Mouse (Mus musculus) bone marrow, adult 2 months (tissue): ENCODE data around the gene Prrc2a. TPM values are rescaled to one million over a fixed set of nuclear protein-coding genes. Genes with fewer than 3 reads are reported as not detected.

Source experiments
- H3K27ac ChIP-seq: fragments of 200-500 bp; 2 replicates; pipeline ENCODE4 v1.5.1; 2012; ENCODE audit warnings: low read depth, mild to moderate bottlenecking, control low read depth, inconsistent platforms, low read length; ENCODE audit not compliant: control insufficient read depth, poor library complexity, insufficient read depth
- H3K4me1 ChIP-seq: fragments of 200-500 bp; 2 replicates; pipeline ENCODE4 v1.6.1; 2011; ENCODE audit warnings: low read length; ENCODE audit not compliant: control insufficient read depth, insufficient read depth
- H3K4me3 ChIP-seq: fragments of 200-500 bp; replicated peaks from 2 replicates; pipeline ENCODE3; 2011; ENCODE audit warnings: mild to moderate bottlenecking, low read depth, low read length, control low read depth; ENCODE audit not compliant: control insufficient read depth
- CTCF ChIP-seq: fragments of 200-500 bp; IDR thresholded peaks from 2 replicates; pipeline ENCODE4 v1.5.1; 2011; ENCODE audit warnings: low read length, control low read depth; ENCODE audit not compliant: control insufficient read depth, insufficient read depth
- POLR2A ChIP-seq: fragments of 200-500 bp; IDR thresholded peaks from 2 replicates; pipeline ENCODE4 v1.6.1; 2011; ENCODE audit warnings: low read depth, mild to moderate bottlenecking, control low read depth, low read length, borderline replicate concordance; ENCODE audit not compliant: control insufficient read depth
- WGBS: fragments of 180-500 bp; shearing (Covaris S2); methylation state at CpG from one replicate; pipeline ENCODE4 v1.1.7; 2018; 5-methylcytosine and 5-hydroxymethylcytosine counted together
- polyA plus RNA-seq: library from polyadenylated mRNA; stranded (reverse); fragments of >200 nt; gene quantifications from 2 replicates; pipeline ENCODE4 v1.2.4, GENCODE M21; 2011; ENCODE audit warnings: low replicate concordance; ENCODE audit not compliant: missing spikeins, insufficient read depth, insufficient read length

The Prrc2a gene
- polyA plus RNA-seq, 1 experiment, result 208 TPM

DNA sequence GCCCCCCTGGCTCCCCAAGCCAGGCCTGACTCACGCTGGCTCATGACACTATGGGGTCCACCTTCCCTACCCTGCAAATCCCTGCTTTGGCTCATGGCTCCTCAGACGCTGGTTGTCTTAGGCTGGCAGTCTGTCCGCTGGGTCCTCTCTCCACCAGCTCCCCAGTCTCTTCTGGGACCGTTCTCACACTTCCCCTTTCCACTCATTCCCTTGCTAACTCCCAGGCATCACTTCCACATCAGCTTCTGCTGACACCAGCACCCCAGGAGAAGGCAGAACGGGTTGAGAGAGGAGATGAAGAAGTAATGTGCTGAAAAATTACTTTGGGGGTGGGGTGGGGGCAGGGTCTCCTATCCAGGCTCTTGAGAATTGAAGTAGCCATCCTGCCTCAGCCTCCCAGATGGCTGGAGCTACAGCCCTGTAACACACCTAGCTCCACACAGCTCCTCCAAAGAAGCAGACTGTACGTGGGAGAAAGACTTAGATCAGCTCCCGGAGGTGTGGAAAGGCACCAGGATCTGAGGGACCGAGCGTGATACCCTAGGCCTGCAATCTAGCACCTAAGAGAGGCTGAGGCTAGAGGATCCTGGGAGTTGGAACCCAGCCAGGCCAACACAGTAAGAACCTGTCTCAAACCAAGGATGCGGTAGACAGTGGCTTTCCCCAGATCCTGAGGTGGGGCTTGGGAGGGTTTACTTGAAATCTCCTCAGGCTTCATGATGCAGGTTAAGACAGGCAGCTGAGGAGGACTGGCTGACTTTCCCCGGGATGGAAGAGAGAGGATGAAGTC is 7.9 kb upstream of the Prrc2a start:
- 47% methylated on average over 11 of the region's 11 CpGs for WGBS
- Histone ChIP-seq H3K4me3 (no peak overlapping the region), H3K27ac (peak overlapping the region; percentile 72), H3K4me1 (peaks cover 4% of the 10 kb centered on the region)
- TF ChIP-seq CTCF (no peak), POLR2A (no peak)

DNA sequence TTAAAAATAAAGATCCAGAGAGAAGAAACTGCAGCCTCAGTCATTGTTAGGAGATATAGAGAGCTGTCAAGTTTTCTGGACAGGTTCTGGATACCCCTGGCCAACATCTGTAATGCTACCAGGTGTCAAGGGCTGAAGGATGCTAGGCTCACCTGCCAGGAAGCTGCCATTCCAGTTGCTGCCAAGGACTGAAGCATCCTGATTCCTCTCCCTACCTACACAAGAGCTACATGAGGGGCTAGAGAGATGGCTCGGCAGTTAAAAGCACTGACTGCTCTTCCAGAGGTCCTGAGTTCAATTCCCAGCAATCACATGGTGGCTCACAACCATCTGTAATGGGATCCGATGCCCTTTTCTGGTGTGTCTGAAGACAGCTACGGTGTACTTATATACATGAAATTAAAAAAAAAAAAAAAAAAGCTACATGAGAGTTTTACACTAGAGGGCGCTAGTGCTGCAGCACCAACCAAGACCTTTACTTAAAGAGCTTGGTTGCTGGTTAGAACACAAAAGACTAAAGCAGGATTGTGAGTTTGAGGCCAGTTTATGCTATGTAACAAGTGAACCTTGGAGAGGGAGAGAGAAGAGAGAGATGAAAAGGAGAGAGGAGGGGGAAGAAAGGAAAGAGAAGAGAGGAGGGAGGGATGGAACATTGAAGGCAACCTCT is 4.0 kb upstream of the Prrc2a start:
- TF ChIP-seq CTCF (no peak), POLR2A (no peak)
- Histone ChIP-seq H3K4me1 (peaks cover 5% of the 10 kb centered on the region), H3K4me3 (no peak overlapping the region), H3K27ac (no peak overlapping the region)
- WGBS, result 15% methylated on average over 4 of the region's 4 CpGs

GRCm38 (mm10) chr17:35167794-35168193 is 3.1 kb upstream of the Prrc2a start:
- peaks cover 5% of the 10 kb centered on the region for H3K4me1 ChIP-seq
- TF ChIP-seq CTCF (no peak), POLR2A (no peak)
- WGBS, result 73% methylated on average over 7 of the region's 7 CpGs
- no peak overlapping the region for H3K4me3 ChIP-seq
- H3K27ac ChIP-seq, result no peak overlapping the region

DNA sequence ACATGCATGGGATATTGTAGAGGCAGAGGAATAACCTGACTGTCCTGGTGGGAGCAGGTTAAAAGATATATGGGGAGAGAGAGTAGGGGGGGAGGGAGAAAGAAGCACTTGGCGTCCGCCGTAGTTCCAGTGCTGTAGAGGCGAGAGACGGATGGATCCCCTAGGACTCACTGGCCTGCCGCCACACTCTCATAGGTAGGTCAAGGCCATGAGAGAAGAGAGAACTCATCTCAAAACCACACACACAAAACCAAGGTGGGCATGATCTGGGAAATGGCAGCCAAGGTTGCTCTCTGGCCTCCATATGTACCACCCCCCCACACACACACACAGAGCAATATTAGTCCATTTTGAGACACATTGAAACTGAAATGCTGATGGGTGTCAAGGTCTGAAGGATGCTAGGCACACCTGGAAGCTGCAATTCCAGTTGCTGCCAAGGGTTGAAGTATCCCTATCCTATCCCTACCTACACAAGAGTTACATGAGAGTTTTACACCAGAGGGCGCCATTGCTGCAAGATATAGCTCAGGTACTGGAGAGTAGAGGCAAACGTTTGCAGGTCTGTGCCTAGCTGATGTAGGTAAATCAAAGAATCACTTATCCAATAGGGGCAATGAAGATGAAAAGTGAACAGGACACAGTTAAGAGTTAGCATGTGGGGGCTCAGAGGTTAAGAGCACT is 1.8 kb upstream of the Prrc2a start:
- TF ChIP-seq CTCF (peak; percentile 43; the same call in 1 of the 2 replicates), POLR2A (no peak)
- Histone ChIP-seq H3K4me1 (peaks cover 4% of the 10 kb centered on the region; the same call in 1 of the 2 replicates), H3K27ac (no peak overlapping the region), H3K4me3 (no peak overlapping the region)
- WGBS, result 70% methylated on average over 8 of the region's 8 CpGs

DNA sequence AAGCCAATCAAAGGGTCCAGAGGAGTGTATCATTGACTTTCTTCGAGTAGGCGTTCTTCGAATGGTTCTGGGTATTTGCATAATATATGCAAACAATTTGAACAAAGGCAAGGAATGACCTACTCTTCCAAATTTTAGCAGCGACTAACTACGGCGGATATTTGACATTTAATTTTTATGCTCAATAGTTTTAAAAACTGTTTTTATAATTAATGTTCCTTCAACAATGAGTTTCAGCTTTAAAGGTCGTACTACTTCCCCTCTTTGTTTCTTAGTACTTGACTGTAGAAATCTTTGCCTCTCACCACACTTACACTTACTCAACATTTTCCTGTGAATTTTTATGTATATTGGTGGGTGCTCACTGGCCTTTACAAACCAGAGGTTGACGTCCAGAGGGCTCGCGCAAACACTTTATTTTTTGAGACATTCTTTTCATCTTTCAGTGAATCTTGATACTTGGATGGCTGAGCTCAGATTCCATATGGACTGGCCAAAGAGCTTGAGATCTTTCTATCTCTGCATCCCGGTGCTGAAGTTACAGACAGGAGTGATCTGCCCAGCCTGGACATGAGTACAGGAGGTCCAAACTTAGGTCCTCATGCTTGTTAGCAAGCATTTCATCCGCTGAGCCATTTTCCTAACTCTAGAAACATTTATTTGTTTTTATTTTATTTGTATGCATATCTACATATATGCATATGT is 906 bp upstream of the Prrc2a start:
- Histone ChIP-seq H3K4me3 (peak overlapping the region; percentile 81), H3K27ac (peak overlapping the region; percentile 96), H3K4me1 (peaks cover 4% of the 10 kb centered on the region; the same call in 1 of the 2 replicates)
- 21% methylated on average over 12 of the region's 12 CpGs for WGBS
- no peak for TF ChIP-seq CTCF
- no peak for TF ChIP-seq POLR2A

DNA sequence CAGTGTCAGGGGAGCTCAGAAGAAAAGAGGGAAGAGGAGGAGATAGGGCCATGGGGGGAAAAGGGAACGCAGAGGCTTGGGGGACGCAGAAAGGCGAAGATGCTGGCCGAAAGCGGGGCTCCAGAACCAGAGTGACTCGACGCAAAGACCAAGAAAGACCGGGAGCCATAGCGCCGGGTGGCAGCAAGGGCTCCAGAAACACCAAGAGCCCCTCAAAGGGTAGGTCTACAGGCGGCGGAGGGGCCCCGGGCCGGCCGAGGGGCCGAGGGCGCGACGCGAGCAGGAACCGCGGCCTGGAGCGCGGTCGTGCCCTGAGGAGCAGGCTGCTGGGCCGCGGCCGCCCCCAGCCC is 504 bp downstream of the Prrc2a start:
- under 1% methylated on average over 28 of the region's 28 CpGs for WGBS
- Histone ChIP-seq H3K4me1 (peaks cover 4% of the 10 kb centered on the region; the same call in 1 of the 2 replicates), H3K27ac (peak overlapping the region; percentile 95), H3K4me3 (peak overlapping the region; percentile 73)
- TF ChIP-seq POLR2A (no peak), CTCF (no peak)

DNA sequence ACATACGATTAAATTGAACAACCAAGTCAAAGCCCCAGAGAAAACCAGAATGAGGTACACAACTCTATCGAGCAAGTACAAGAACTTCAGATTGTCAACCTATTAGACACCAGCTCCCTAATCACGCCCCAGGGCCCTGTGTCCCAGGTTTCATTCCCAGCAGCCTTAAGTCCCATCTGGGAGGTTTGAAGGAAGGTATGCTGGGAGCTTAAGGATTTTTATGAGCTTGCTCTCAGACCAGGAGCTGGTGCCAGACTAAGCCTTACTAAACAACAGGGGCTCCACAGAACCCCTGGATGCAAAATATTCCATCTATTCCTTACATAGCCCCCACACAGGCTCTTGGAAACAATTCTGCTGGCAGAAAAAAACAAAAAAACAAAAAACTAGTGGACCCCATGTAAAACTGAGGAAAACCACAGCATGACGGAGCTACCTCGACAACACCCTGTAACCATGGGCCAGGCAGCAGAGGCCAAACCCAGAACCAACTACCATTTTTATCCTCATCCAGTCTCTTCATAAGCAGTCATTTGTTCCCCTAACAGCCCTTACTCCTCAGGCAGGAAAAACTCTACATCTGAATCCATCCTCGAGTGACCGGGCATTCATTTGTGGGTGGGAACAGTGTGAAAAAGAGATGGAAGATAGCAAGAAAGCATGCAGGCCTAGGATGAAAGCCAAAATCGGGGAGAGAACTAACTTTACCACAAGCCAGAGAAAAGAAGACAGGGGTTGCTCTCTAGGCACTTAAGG is 1.2 kb downstream of the Prrc2a start:
- 6% methylated on average over 8 of the region's 8 CpGs for whole genome bisulfite sequencing

More for the DNA sequence above, 1.2 kb downstream of the Prrc2a start:
- TF ChIP-seq CTCF (no peak), POLR2A (no peak)
- H3K4me1 ChIP-seq, result peaks cover 4% of the 10 kb centered on the region; the same call in 1 of the 2 replicates
- H3K27ac ChIP-seq, result peak overlapping the region; percentile 95; the same call in 1 of the 2 replicates
- H3K4me3 ChIP-seq, result peak overlapping the region; percentile 73
